Mouse (Mus musculus): Measurements from ENCODE around the gene Actrt1.

Gene Actrt1

DNA sequence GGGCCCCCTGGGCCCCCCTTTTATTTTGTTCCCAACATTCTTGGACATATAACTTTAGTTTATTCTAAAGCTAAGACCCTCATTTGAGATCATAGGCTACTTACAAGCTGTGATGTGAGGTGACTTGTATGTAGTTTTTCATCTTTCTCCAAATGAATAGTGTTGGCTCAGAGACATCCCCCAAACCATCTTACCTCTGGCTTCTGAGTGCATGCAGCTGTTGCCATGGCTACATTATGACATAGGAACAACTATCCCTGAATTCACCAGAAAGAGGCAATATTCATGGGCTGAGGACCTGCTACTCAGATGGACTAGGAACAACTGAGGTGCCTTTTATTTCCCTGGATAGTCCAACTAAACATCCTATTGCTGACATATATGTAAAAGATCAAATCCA lies at the start of gene Actrt1:
Gene Actrt1 (plus strand): TSS at position 301 of the 400 bp plus-strand sequence.
- no peak for DNase-seq (ENCODE audit: low read depth, low spot score)

DNA sequence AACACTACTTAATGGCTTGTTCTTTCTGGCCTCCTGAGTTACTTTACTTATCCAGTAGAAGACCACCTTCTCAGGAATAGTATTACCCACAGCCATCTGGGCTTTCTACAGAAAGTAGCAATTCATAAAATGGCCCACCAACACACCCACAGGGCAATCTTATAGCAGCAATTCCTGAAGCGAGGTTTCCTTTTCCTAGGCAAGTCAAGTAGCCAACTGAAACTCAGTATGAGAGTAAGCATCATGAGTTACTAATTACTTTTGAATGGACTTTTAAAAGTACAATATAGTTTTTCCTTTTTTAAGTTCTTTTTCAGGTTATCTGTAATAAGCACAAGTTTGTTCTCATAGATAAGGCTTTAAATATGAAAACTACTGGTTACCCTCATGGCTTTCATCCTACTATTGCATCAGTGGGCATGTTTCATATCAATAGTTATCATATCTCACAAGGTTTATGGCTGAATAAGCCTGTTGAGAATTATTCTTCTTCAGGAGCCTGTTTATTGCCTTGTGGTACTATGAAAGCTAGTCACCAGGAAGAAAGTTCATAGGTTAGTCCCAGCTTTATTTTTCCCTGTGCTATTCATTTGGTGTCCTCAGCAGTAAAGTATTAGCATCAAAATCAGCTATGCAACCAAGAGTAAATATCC lies 2.8 kb downstream of the Actrt1 start:
- no peak for DNase-seq (ENCODE audit: low read depth, low spot score)
